Mouse (Mus musculus) inflammation-experienced regulatory T-cells, adult 6 months (primary cell): ENCODE data around the gene Nck2. TPM values are rescaled to one million over a fixed set of nuclear protein-coding genes. Genes with fewer than 3 reads are reported as not detected.
"Not testable (repeated sequence)": the region's sequence is repeated elsewhere in the genome, so short reads cannot be mapped to it uniquely, and the experiment has no call there.

Experiments
- ATAC-seq: one replicate; pipeline ENCODE4 v1.8.0; 2017
- polyA plus RNA-seq, 3 experiments: library from polyadenylated mRNA; unstranded; fragments of 100-300 nt; shearing (Covaris generic); gene quantifications; one replicate each; pipeline ENCODE4 v1.2.1; 2017

Nck2 gene
- polyA plus RNA-seq, 3 experiments from 2014 or later = 14.9 to 24.1 (median 18.7) TPM

- ATAC-seq = peak; percentile 21
Measured at GRCm38 (mm10) chr1:43502792-43503146, 58.4 kb downstream of the Nck2 start.

DNA sequence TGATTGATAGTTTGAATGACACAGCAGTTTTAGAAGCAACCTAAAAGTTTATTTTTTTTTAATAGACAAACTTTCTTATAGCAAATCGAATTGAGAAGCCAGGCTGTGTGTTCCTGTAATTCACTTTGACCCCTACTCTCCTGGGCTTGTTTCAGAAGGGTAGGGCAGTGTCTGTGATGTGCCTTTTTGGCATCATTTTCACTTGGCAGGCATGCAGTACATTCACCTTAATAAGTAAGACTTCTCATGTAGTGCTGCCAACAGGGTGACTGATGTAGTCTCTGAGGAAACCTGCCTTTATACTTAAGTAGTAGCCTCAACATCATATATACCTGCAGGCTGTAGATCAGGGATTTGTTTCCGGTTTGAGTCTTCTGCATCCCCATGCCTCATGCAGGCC is 58.9 kb downstream of the Nck2 start:
- no peak for ATAC-seq

DNA sequence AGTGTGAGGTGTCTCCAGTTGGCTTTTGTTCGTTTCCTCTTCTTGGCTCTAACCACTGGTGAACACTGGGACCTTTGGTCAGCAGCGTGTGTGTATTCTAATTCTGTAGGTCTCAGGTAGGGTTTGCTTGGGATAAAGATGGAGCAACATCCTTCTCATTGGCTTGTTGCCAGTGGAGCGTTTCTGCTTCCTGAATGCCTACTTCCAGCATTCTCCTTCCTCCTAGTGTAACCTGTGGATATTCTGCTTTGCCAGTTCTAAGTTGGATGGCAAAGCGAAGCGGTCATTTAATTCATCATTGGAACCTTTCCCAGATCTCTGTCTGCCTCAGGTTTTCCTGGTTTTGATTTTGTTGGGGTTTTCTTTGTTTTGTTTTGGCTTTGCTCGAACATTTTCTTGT is 59.3 kb downstream of the Nck2 start:
- no peak for ATAC-seq

DNA sequence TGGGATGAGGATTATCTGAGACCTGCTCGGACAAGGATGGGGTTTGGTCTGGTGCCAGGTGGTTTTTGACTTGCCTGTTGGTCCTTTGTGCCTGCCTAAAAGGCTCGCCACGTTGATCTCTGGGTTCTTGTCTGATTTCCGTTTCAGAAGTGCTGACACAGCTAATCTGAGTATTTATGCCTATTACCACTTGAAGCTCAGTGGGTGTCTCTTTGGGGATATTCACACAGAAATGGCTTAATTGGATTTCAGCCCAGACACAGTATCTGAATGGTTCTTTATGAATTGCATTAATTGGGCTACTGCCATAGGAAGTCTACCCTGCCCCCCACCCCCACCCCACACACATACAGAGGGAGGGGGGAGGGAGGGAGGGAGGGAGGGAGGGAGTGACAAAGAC is 59.9 kb downstream of the Nck2 start:
- peak; percentile 42 for ATAC-seq

GRCm38 (mm10) chr1:43506638-43507037 is 62.3 kb downstream of the Nck2 start:
- ATAC-seq = no peak

DNA sequence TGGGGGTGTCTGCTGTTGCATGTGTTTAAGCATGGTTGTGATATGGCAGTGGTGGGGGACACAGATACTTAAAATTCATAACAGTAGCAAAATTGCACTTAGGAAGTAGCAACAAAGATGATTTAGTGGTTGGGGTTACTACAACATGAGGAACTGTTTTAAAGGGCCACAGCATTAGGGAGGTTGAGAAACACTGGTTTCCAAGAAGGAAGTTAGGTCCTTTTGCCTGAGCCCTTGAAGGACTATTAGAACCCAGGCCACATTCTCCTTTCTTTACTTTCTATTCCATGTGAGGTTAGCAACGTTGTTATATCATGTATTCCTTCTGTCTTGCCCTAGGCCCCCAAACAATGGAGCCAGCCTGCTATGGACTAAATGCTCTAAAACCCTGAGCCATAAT is 63.4 kb downstream of the Nck2 start:
- no peak for ATAC-seq

- ATAC-seq = peak; percentile 58
Measured at GRCm38 (mm10) chr1:43511256-43511655, 66.9 kb downstream of the Nck2 start.

DNA sequence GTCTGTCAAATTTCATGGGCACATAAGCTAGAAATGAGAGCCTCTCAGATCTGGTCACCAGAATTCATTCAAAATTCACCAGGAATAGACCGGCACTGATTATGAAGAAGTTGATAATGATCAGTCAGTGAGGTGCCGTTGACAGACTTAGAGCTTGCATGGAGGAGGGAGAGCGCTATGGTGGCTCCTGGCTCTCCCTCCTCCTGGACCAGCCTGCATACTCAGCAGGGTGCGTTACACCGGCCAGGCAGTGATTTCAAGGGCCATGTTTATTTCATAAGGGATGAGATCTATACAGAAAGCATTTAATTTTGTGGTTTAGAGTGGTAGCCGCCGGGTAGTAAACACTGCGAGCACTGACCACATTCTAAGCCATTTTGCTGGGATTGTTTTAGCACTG is 67.3 kb downstream of the Nck2 start:
- no peak for ATAC-seq

- ATAC-seq = no peak
Measured at GRCm38 (mm10) chr1:43517405-43517804, 73.0 kb downstream of the Nck2 start.

DNA sequence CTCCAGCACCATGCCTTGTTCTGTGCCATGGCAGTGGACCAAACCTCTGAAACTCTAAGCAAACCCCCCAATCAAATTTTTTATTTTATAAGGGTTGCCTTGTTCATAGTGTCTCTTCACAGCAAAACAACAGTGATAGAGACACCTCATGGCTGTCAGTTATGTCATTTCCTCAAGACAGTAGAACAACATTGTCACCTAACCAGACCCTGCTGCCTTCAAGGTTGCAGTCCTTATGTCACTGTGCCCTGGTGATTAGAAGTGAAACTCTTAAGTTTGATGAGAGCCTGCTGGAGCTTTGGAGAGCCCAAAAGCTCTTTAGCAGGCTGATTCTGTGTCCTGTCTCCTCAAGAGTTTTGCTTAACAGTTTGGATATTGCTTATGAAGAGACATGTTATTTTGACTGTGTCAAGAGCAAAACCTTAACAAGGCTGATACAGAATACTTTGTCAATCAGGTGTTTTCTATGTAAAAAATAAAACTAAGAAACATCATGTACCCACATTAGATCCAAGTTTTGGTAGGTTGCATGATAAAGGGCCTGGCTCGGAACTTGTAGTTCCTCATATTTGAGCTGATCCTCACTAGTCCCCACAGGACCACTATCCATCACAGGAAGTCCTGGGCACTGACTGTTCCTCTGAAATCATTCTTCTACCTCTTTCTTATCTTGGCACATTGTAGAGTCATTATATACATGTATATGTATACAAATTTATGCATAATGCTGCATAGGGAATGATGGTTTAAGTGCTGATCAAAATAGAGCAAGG is 76.0 kb downstream of the Nck2 start:
- ATAC-seq = peak; percentile 73

DNA sequence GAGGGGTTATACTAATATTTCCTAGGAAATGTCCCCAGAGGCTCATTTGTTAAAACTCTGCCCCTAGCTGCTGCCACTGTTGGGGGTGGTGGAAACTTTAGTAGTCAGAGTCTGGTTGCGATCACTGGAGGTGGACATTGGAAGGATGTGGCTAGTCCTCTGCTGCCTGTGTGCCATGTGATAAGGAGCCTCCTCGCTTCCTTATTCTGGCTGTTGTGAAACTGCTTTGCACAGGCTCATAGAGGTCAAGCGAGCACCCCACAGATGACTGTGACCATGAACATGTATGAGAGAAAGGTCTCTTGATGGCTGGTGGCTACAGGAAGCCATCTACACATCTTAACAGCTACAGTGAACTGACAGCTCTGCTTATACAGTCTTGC is 76.6 kb downstream of the Nck2 start:
- peak; percentile 33 for ATAC-seq

DNA sequence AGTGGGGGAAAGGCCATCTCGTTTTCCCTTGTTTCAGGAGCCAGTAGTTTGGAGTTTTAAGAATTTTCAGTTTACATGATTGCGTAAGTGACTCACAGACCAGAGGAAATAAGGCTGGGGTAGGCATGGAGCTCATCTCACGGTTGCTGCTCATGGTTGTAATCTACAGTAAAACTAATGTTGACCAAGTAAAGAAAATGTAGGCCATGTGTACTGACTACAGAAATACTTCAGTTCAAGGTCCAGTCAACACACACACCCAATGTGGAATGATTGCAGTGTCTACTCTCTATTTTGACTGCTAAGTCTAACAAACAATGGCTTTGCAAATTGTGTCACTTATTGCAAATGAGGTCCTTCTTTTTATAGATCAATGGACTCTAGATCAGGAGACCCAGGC is 77.1 kb downstream of the Nck2 start:
- no peak for ATAC-seq

DNA sequence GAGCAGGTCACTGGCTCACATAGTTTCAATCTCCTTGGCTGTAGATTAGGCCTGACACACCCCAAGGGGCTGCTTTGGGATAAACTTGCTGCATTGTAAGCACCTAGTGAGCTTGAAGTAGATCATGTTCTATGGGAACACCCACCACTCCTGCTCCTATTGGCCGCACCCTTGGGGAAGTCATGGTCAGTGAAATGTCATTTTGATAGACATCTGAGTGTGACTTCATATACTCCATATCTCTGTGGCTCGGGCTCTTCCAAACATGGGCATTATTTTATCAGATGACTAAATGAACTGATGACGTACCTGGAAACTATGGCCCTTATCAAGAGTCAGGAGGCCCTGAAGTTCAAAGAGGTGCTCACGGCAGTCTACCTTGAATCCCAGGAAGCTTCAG is 77.6 kb downstream of the Nck2 start:
- peak; percentile 28 for ATAC-seq

GRCm38 (mm10) chr1:43522976-43523375 is 78.6 kb downstream of the Nck2 start:
- ATAC-seq = no peak

GRCm38 (mm10) chr1:43524332-43524731 is 80.0 kb downstream of the Nck2 start:
- no peak for ATAC-seq

DNA sequence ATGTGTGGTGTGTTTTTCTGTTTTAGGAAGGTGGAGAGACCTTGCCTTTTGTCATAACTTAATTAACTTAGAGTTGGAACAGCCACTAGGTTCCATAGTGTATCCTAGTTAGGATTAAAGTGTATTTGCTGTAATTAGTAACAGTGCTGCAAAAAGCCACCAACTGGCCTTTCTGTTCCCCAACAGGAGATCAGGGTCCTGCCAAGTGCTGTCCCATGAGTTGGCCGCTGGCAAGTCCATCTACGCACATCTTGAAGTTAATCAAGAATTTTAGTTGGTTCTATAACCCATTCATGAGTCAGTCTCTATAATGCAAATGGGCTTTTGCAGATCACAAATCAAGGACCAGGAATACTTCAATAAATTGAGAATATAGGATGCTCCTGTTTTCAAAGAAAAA is 83.9 kb downstream of the Nck2 start:
- no peak for ATAC-seq

DNA sequence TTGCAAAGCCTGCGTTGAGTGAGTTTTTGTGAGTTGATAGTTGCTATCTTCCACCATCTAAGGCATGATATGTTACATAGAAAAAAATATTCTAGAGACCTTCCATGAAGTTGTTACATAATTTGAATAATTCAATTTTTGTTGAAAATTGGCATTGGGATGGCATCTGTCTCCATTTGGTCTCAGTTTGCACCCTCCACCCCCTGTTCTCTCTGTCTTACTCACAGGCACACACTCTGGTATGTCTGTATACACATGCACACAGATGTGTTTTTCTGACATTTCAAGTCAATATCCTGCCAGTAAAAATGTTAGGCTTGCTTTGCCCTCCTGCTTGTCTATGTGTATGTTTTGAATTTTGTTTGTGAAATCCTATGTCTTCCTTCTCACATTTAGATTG is 84.7 kb downstream of the Nck2 start:
- no peak for ATAC-seq

DNA sequence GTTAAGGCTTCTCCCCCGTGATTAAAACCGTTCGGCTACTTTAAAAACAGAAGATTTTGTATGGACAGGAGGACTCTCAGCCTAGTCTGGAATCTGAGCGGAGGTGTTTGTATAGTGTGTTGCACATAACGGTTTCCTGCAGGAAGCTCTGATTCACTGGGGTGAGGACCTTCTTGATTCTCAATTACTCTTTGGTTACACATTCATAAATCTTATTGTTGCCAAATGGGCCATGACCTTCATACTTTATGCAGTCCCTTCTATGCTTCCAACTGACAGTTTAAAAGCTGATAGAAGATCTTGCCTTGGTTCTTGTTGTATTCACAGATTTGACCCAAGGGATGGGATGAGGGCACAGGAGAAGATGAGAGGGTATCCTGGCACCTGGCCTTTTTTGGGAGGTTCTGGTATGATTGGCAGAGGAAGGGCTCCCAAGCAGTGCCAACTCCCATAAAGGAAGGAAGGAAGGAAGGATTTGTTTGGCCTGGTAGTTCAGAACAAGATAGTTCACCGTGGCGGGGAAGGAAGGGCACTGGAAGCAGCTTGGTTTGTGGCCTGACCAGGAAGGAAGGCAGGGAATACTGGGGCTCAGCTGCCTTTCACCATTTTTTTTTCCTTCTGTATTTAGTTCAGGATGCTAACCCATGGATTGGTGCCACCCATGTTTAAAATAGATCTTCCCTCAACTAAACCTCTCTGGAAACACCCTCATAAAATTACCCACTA is 86.1 kb downstream of the Nck2 start:
- ATAC-seq = no peak

GRCm38 (mm10) chr1:43531307-43531706 is 86.9 kb downstream of the Nck2 start:
- no peak for ATAC-seq

- no peak for ATAC-seq
Measured at GRCm38 (mm10) chr1:43532279-43532678, 87.9 kb downstream of the Nck2 start.

GRCm38 (mm10) chr1:43533497-43533896 is 89.1 kb downstream of the Nck2 start:
- not testable (repeated sequence) for ATAC-seq

GRCm38 (mm10) chr1:43534060-43534760 is 89.8 kb downstream of the Nck2 start:
- ATAC-seq = no peak

- ATAC-seq = no peak
Measured at GRCm38 (mm10) chr1:43535519-43536000, 91.2 kb downstream of the Nck2 start.

DNA sequence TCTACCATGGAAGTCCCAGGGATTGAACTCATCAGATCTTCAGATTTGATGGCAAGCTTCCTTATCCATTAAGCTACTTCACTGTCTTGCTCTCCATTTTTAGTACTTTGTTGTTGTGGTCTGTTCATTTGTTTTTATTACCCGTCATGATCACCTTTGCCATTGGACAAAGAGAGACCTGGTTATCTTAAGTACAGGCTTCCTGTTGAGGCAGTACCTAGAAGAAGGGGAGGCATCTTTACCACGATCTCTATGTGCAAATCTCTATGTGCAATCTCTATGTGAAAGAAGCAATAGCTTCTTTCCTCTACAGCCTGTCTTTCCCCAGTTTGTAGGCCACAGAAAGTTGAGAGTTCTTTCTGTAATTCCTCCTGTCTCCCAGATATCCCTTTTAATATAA is 91.9 kb downstream of the Nck2 start:
- peak; percentile 42 for ATAC-seq
